ENCODE assay signal across 9 mouse cellular contexts in genomic region chr17:27685550-27685913, GRCm38 (mm10). TPM values are rescaled to one million over a fixed set of nuclear protein-coding genes. Genes with fewer than 3 reads are reported as not detected.
A peak's percentile ranks its signal among the peaks of the same experiment; 100 is the strongest.
DNase-seq lines count a peak whose midpoint lies in the region; ATAC-seq and TF ChIP-seq lines count a peak whose summit lies in the region.
"Had no signal": no experiment of that assay in that cellular context is flagged by ENCODE, and none has a peak within 500 bp of the region (broad histone marks: within the 10 kb centered on the region; RNA-seq: fewer than 3 reads in every experiment).

No protein-coding gene starts in this region.

- WGBS in liver, embryonic 11.5 days, result 3% methylated on average over 11 of the region's 11 CpGs
- 0% methylated on average over 11 of the region's 11 CpGs for WGBS in forebrain, embryonic 15.5 days
- WGBS in limb, embryonic 14.5 days, result 4% methylated on average over 11 of the region's 11 CpGs

- TF ChIP-seq POLR2A in limb, embryonic 14.5 days (IDR thresholded peaks at IDR 0.05; ENCODE audit: borderline replicate concordance, extremely low read depth, insufficient read depth, insufficient read length), result no peak

- no peak for DNase-seq in liver, embryonic 11.5 days (ENCODE audit: low spot score)
- no peak for DNase-seq in liver
- no peak for DNase-seq in limb, embryonic 14.5 days (ENCODE audit: low spot score)
- peak; percentile 53 for DNase-seq in retina, postnatal 1 day
- no peak for DNase-seq in ovary, postnatal 10 days (ENCODE audit: low spot score)
- no peak for DNase-seq in gastrocnemius, postnatal 25 days

- H3K9me3 ChIP-seq in liver, embryonic 11.5 days (ENCODE audit: control insufficient read depth, low read length), result no peaks in the 10 kb centered on the region
- H3K9me3 ChIP-seq in forebrain, embryonic 15.5 days, result no peaks in the 10 kb centered on the region
- no peaks in the 10 kb centered on the region for H3K9me3 ChIP-seq in limb, embryonic 14.5 days (ENCODE audit: control insufficient read depth, low read length)

- peak overlapping the region; percentile 77 for H3K4me2 ChIP-seq in liver, embryonic 11.5 days
- H3K4me2 ChIP-seq in forebrain, embryonic 15.5 days (replicated peaks), result peak overlapping the region; percentile 98
- H3K4me2 ChIP-seq in limb, embryonic 14.5 days (replicated peaks; ENCODE audit: low read depth, low read length, severe bottlenecking), result peak overlapping the region; percentile 95

- H3K4me1 ChIP-seq in liver, embryonic 11.5 days (replicated peaks; ENCODE audit: control insufficient read depth, insufficient read depth, low read length), result peaks cover 7% of the 10 kb centered on the region; the same call in 1 of the 2 replicates
- H3K4me1 ChIP-seq in forebrain, embryonic 15.5 days, result peaks cover 30% of the 10 kb centered on the region
- peaks cover 4% of the 10 kb centered on the region for H3K4me1 ChIP-seq in limb, embryonic 14.5 days (ENCODE audit: control insufficient read depth, insufficient read depth, low read length)

- ATAC-seq in liver, embryonic 11.5 days (replicated peaks; ENCODE audit: low FRiP score), result no peak
- ATAC-seq in forebrain, embryonic 15.5 days (replicated peaks), result peak; percentile 49
- ATAC-seq in limb, embryonic 14.5 days (ENCODE audit: low FRiP score, low read depth), result no peak
- no peak for ATAC-seq in cerebellum, adult (ENCODE audit: insufficient number of reproducible peaks, low FRiP score, low TSS enrichment)

- H3K27me3 ChIP-seq in liver, embryonic 11.5 days (replicated peaks; ENCODE audit: control insufficient read depth, insufficient read depth, low read length), result peaks cover 59% of the 10 kb centered on the region
- peaks cover 3% of the 10 kb centered on the region; the same call in 1 of the 2 replicates for H3K27me3 ChIP-seq in forebrain, embryonic 15.5 days
- H3K27me3 ChIP-seq in limb, embryonic 14.5 days (ENCODE audit: control insufficient read depth, insufficient read depth, low read length), result peaks cover 25% of the 10 kb centered on the region

- no peak overlapping the region for H3K9ac ChIP-seq in liver, embryonic 11.5 days (ENCODE audit: low read depth, low read length)
- peak overlapping the region; percentile 73 for H3K9ac ChIP-seq in forebrain, embryonic 15.5 days (replicated peaks)
- peak overlapping the region; percentile 40 for H3K9ac ChIP-seq in limb, embryonic 14.5 days (ENCODE audit: low read depth, low read length, severe bottlenecking)

- no peaks in the 10 kb centered on the region for H3K36me3 ChIP-seq in liver, embryonic 11.5 days (ENCODE audit: control insufficient read depth, insufficient read depth, low read length)
- no peaks in the 10 kb centered on the region for H3K36me3 ChIP-seq in forebrain, embryonic 15.5 days
- no peaks in the 10 kb centered on the region for H3K36me3 ChIP-seq in limb, embryonic 14.5 days (ENCODE audit: control insufficient read depth, insufficient read depth, low read length)

- peak overlapping the region; percentile 46 for H3K4me3 ChIP-seq in liver, embryonic 11.5 days (ENCODE audit: low read depth, low read length)
- H3K4me3 ChIP-seq in forebrain, embryonic 15.5 days, result peak overlapping the region; percentile 69
- H3K4me3 ChIP-seq in limb, embryonic 14.5 days (replicated peaks; ENCODE audit: low read length), result peak overlapping the region; percentile 45

- no peak overlapping the region for H3K27ac ChIP-seq in liver, embryonic 11.5 days (ENCODE audit: low read depth, low read length)
- H3K27ac ChIP-seq in forebrain, embryonic 15.5 days (replicated peaks), result peak overlapping the region; percentile 62; the same call in 1 of the 2 replicates
- H3K27ac ChIP-seq in limb, embryonic 14.5 days (replicated peaks; ENCODE audit: low read depth, low read length), result no peak overlapping the region

RNA-seq across cellular contexts. Expression of gene Pacsin1, which starts 30.2 kb away (rescaled TPM):
- polyA plus RNA-seq in liver, embryonic 11.5 days (2014; fragmentation: Nextera tagmentation; extraction: Ambion mirVana), result 0.71 and 0.75 TPM in 2 replicates
- 31.9 and 32.1 TPM in 2 replicates for polyA plus RNA-seq in forebrain, embryonic 15.5 days (2015; fragmentation: Nextera tagmentation; extraction: Ambion mirVana)
- polyA plus RNA-seq in limb, embryonic 14.5 days (2012; rRNA removed), result 2.4 and 3.3 TPM in 2 replicates
- 3.3 and 4.5 TPM in 2 replicates for polyA plus RNA-seq in limb, embryonic 14.5 days (2014; fragmentation: Nextera tagmentation; extraction: Ambion mirVana)
- under 1 TPM; 0.20 to 0.21 TPM for total RNA-seq in gastrocnemius, postnatal 25 days (2021)

RNA-seq across cellular contexts. Expression of gene Spdef, which starts 43.2 kb away (rescaled TPM):
- polyA plus RNA-seq in liver, embryonic 11.5 days (2014; fragmentation: Nextera tagmentation; extraction: Ambion mirVana), result 0.32 TPM in 1 of 2 replicates, not detected in the other
- 0.49 and 0.51 TPM in 2 replicates for polyA plus RNA-seq in forebrain, embryonic 15.5 days (2015; fragmentation: Nextera tagmentation; extraction: Ambion mirVana)
- 0.52 and 0.67 TPM in 2 replicates for polyA plus RNA-seq in limb, embryonic 14.5 days (2012; rRNA removed)
- 0.39 TPM in 1 of 2 replicates, not detected in the other for polyA plus RNA-seq in limb, embryonic 14.5 days (2014; fragmentation: Nextera tagmentation; extraction: Ambion mirVana)
- total RNA-seq in gastrocnemius, postnatal 25 days (2021), result under 1 TPM in 1 of 2 experiments, not detected in 1; 0.26 TPM

RNA-seq across cellular contexts. Expression of gene Rps10, which starts 49.1 kb away (rescaled TPM):
- polyA plus RNA-seq in liver, embryonic 11.5 days (2014; fragmentation: Nextera tagmentation; extraction: Ambion mirVana), result 1,138 and 1,235 TPM in 2 replicates
- polyA plus RNA-seq in forebrain, embryonic 15.5 days (2015; fragmentation: Nextera tagmentation; extraction: Ambion mirVana), result 578 and 580 TPM in 2 replicates
- polyA plus RNA-seq in limb, embryonic 14.5 days (2012; rRNA removed), result 1,839 and 1,928 TPM in 2 replicates
- polyA plus RNA-seq in limb, embryonic 14.5 days (2014; fragmentation: Nextera tagmentation; extraction: Ambion mirVana), result 1,149 and 1,160 TPM in 2 replicates
- total RNA-seq in gastrocnemius, postnatal 25 days (2021), result 100 to 1,000 TPM; 325 to 356 TPM

RNA-seq across cellular contexts. Expression of gene RPS10-NUDT3, which starts 50.5 kb away (rescaled TPM):
- not detected in 2 replicates for polyA plus RNA-seq in liver, embryonic 11.5 days (2014; fragmentation: Nextera tagmentation; extraction: Ambion mirVana)
- not detected in 2 replicates for polyA plus RNA-seq in forebrain, embryonic 15.5 days (2015; fragmentation: Nextera tagmentation; extraction: Ambion mirVana)
- 0.11 TPM in 1 of 2 replicates, not detected in the other for polyA plus RNA-seq in limb, embryonic 14.5 days (2012; rRNA removed)
- polyA plus RNA-seq in limb, embryonic 14.5 days (2014; fragmentation: Nextera tagmentation; extraction: Ambion mirVana), result not detected in 2 replicates
- not detected for total RNA-seq in gastrocnemius, postnatal 25 days (2021)
- total RNA-seq: left cerebral cortex, adult 18-20 months had no signal
